Mouse (Mus musculus) embryonic fibroblast, embryonic 13.5 days (primary cell): Measurements from ENCODE around the gene Gsdmc3.
"Not testable (repeated sequence)": the region's sequence is repeated elsewhere in the genome, so short reads cannot be mapped to it uniquely, and the experiment has no call there.

ENCODE experiments used
- CTCF ChIP-seq: IDR thresholded peaks from 2 replicates; pipeline ENCODE4 v1.5.1; 2011; ENCODE audit warnings: mild to moderate bottlenecking, control low read depth, low read length, moderate library complexity, borderline replicate concordance; ENCODE audit not compliant: insufficient read depth
- POLR2A ChIP-seq: IDR thresholded peaks from 2 replicates; pipeline ENCODE4 v1.6.1; 2011; ENCODE audit warnings: low read depth, mild to moderate bottlenecking, control low read depth, low read length, moderate library complexity

DNA sequence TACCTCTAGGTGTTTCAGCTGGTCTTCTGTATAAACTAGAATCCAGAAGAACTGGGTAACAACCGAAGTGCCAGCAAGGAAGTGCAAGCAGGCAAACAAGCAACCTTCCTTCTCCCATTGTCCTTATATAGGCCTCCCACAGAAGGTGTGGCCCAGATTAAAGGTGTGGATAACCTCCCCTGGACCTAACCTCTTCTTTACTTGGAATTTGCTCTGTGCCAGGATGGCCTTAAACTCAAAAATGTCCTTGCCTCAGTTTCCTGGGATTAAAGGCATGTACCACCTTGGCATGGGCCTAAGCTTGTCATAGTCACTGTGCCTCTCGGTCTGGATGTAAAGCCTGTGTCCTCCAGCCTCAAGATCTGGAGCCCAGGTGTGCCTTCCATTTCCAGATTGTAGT is 33.8 kb upstream of the Gsdmc3 start, which contains the start of gene Gsdmc4:
- TF ChIP-seq CTCF, POLR2A: not testable (repeated sequence)
